Mouse (Mus musculus): ENCODE measurements at regions not wholly inside any gene's neighbourhood (a gene's known extent, or its start where the extent isn't known, plus 50 kb on each side); places are given as distances from the start of the nearest gene placed in this dataset.

GRCm38 (mm10) chr4:82062726-82063125 lies 620.1 kb upstream of the Mpdz start:
- TF ChIP-seq GATA1 (IDR thresholded peaks at IDR 0.05; ENCODE audit: borderline replicate concordance, low read length): no peak
- TF ChIP-seq FLI1 (IDR thresholded peaks at IDR 0.05; ENCODE audit: low read length): no peak
- H3K27me3 ChIP-seq (replicated peaks): no peaks in the 10 kb centered on the region

GRCm38 (mm10) chr4:82056671-82057070 lies 614.1 kb upstream of the Mpdz start:
- Histone ChIP-seq H3K36me3 (replicated peaks; ENCODE audit: low read length) (no peaks in the 10 kb centered on the region), H3K27me3 (replicated peaks) (no peaks in the 10 kb centered on the region), H3K9me3 (no peaks in the 10 kb centered on the region), H3K4me3 (replicated peaks) (no peak overlapping the region), H3K4me1 (no peaks in the 10 kb centered on the region)
- TF ChIP-seq GATA1 (IDR thresholded peaks at IDR 0.05; ENCODE audit: borderline replicate concordance, low read length) (no peak), FLI1 (IDR thresholded peaks at IDR 0.05; ENCODE audit: low read length) (no peak)

More at GRCm38 (mm10) chr4:82062726-82063125, 620.1 kb upstream of the Mpdz start:
- Histone ChIP-seq H3K9me3 (peaks cover 5% of the 10 kb centered on the region; the same call in 1 of the 2 replicates), H3K4me1 (no peaks in the 10 kb centered on the region), H3K36me3 (replicated peaks; ENCODE audit: low read length) (no peaks in the 10 kb centered on the region), H3K4me3 (replicated peaks) (no peak overlapping the region)

- TF ChIP-seq GATA1 (IDR thresholded peaks at IDR 0.05; ENCODE audit: borderline replicate concordance, low read length): no peak
- TF ChIP-seq FLI1 (IDR thresholded peaks at IDR 0.05; ENCODE audit: low read length): no peak
Measured at GRCm38 (mm10) chr4:82048171-82048570, 605.6 kb upstream of the Mpdz start.

GRCm38 (mm10) chr4:82037473-82037872 lies 594.9 kb upstream of the Mpdz start:
- no peaks in the 10 kb centered on the region for H3K36me3 ChIP-seq (replicated peaks; ENCODE audit: low read length)
- TF ChIP-seq FLI1 (IDR thresholded peaks at IDR 0.05; ENCODE audit: low read length) (no peak), GATA1 (IDR thresholded peaks at IDR 0.05; ENCODE audit: borderline replicate concordance, low read length) (no peak)

More at GRCm38 (mm10) chr4:82048171-82048570, 605.6 kb upstream of the Mpdz start:
- H3K9me3 ChIP-seq: peaks cover 3% of the 10 kb centered on the region; the same call in 1 of the 2 replicates
- H3K4me1 ChIP-seq: no peaks in the 10 kb centered on the region
- no peaks in the 10 kb centered on the region for H3K36me3 ChIP-seq (replicated peaks; ENCODE audit: low read length)
- H3K4me3 ChIP-seq (replicated peaks): no peak overlapping the region
- H3K27me3 ChIP-seq (replicated peaks): no peaks in the 10 kb centered on the region

GRCm38 (mm10) chr4:82035074-82035703 lies 592.6 kb upstream of the Mpdz start:
- no peak overlapping the region for H3K4me3 ChIP-seq (replicated peaks)
- no peak for TF ChIP-seq GATA1 (IDR thresholded peaks at IDR 0.05; ENCODE audit: borderline replicate concordance, low read length)
- TF ChIP-seq FLI1 (IDR thresholded peaks at IDR 0.05; ENCODE audit: low read length): no peak
- peaks cover 25% of the 10 kb centered on the region for H3K9me3 ChIP-seq
- no peaks in the 10 kb centered on the region for H3K4me1 ChIP-seq
- no peaks in the 10 kb centered on the region for H3K27me3 ChIP-seq (replicated peaks)
- H3K36me3 ChIP-seq (replicated peaks; ENCODE audit: low read length): no peaks in the 10 kb centered on the region

More at GRCm38 (mm10) chr4:82037473-82037872, 594.9 kb upstream of the Mpdz start:
- H3K4me1 ChIP-seq: no peaks in the 10 kb centered on the region
- no peak overlapping the region for H3K4me3 ChIP-seq (replicated peaks)
- H3K9me3 ChIP-seq: peaks cover 25% of the 10 kb centered on the region
- H3K27me3 ChIP-seq (replicated peaks): no peaks in the 10 kb centered on the region

GRCm38 (mm10) chr4:82029237-82029636 lies 586.6 kb upstream of the Mpdz start:
- no peak overlapping the region for H3K4me3 ChIP-seq (replicated peaks)
- H3K27me3 ChIP-seq (replicated peaks): no peaks in the 10 kb centered on the region
- no peaks in the 10 kb centered on the region for H3K4me1 ChIP-seq
- no peak for TF ChIP-seq GATA1 (IDR thresholded peaks at IDR 0.05; ENCODE audit: borderline replicate concordance, low read length)
- TF ChIP-seq FLI1 (IDR thresholded peaks at IDR 0.05; ENCODE audit: low read length): no peak
- H3K36me3 ChIP-seq (replicated peaks; ENCODE audit: low read length): no peaks in the 10 kb centered on the region
- H3K9me3 ChIP-seq: peaks cover 39% of the 10 kb centered on the region

GRCm38 (mm10) chr4:82027447-82027881 lies 584.8 kb upstream of the Mpdz start:
- H3K27me3 ChIP-seq (replicated peaks): no peaks in the 10 kb centered on the region
- no peak for TF ChIP-seq GATA1 (IDR thresholded peaks at IDR 0.05; ENCODE audit: borderline replicate concordance, low read length)
- TF ChIP-seq FLI1 (IDR thresholded peaks at IDR 0.05; ENCODE audit: low read length): no peak
- no peaks in the 10 kb centered on the region for H3K4me1 ChIP-seq
- no peaks in the 10 kb centered on the region for H3K36me3 ChIP-seq (replicated peaks; ENCODE audit: low read length)
- no peak overlapping the region for H3K4me3 ChIP-seq (replicated peaks)
- peaks cover 36% of the 10 kb centered on the region for H3K9me3 ChIP-seq

GRCm38 (mm10) chr4:82001406-82001732 lies 558.8 kb upstream of the Mpdz start:
- no peak overlapping the region for H3K4me3 ChIP-seq (replicated peaks)
- no peaks in the 10 kb centered on the region for H3K4me1 ChIP-seq
- peaks cover 17% of the 10 kb centered on the region for H3K9me3 ChIP-seq
- no peaks in the 10 kb centered on the region for H3K36me3 ChIP-seq (replicated peaks; ENCODE audit: low read length)
- H3K27me3 ChIP-seq (replicated peaks): no peaks in the 10 kb centered on the region
- TF ChIP-seq FLI1 (IDR thresholded peaks at IDR 0.05; ENCODE audit: low read length) (no peak), GATA1 (IDR thresholded peaks at IDR 0.05; ENCODE audit: borderline replicate concordance, low read length) (no peak)

GRCm38 (mm10) chr4:82000590-82001405 lies 558.2 kb upstream of the Mpdz start:
- no peak overlapping the region for H3K4me3 ChIP-seq (replicated peaks)
- H3K4me1 ChIP-seq: no peaks in the 10 kb centered on the region
- no peaks in the 10 kb centered on the region for H3K27me3 ChIP-seq (replicated peaks)
- H3K9me3 ChIP-seq: peaks cover 17% of the 10 kb centered on the region
- no peaks in the 10 kb centered on the region for H3K36me3 ChIP-seq (replicated peaks; ENCODE audit: low read length)
- no peak for TF ChIP-seq FLI1 (IDR thresholded peaks at IDR 0.05; ENCODE audit: low read length)
- TF ChIP-seq GATA1 (IDR thresholded peaks at IDR 0.05; ENCODE audit: borderline replicate concordance, low read length): no peak
